Mouse (Mus musculus) right cerebral cortex, postnatal 36 days (tissue): ENCODE measurements around the gene Gdf15.

ENCODE experiments used
- DNase-seq, 2 experiments: peaks; one replicate each; pipeline ENCODE4 v3.0.0; 2022; ENCODE audit warnings: low spot score in 2 of 2, mixed read lengths in 1 of 2

The Gdf15 gene

GRCm38 (mm10) chr8:70629574-70630531, 2.4 kb downstream of the Gdf15 start:
- peak; percentile 87 to 89 for DNase-seq

GRCm38 (mm10) chr8:70628986-70629490, 3.2 kb downstream of the Gdf15 start:
- DNase-seq, result no peak

DNA sequence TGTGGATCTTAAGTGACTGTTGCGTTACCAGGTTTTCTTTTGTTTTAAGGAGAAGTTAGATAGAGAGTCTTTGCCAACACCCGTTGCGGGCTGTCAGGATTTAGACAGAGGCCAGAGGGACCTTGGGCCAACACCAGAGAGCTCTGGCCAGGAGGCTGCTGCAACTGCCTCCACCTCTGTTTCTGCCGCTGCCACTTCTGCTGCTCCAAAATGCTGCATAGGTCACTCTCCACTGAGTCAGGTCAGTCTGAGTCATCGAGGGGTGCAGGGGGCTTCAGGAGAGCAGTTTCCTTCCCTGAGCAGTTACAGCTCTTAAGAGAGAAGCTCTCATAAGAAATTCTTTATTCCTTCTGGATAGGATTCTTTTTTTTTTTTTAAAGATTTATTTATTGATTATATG, 5.2 kb downstream of the Gdf15 start:
- DNase-seq, result no peak

DNA sequence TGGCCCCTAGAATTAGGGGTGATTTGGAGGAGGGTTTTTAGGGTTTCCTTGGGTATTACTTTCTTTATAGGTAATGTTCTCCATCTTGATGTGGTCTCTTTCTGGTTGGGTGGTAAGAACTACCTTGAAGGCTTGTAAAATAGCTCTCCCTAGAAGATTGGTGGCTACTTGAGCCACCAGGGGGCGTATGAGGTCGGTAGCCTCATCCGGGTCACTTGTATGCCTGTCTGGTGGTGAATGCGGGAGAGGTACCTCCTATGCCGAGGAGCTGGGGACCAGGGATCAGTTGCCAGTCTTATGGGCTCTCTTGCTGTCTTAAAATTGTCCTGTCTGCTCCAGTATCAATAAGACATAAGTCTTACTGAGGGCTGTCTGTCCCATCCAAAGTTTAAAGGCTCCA, 7.2 kb downstream of the Gdf15 start:
- no peak for DNase-seq

GRCm38 (mm10) chr8:70622220-70622619, 10.0 kb downstream of the Gdf15 start:
- DNase-seq, result no peak

- DNase-seq, result no peak
These were observed 13.3 kb downstream of the Gdf15 start for GRCm38 (mm10) chr8:70618888-70619334.

- DNase-seq, result no peak
These were observed 14.3 kb downstream of the Gdf15 start for GRCm38 (mm10) chr8:70617985-70618384.

DNA sequence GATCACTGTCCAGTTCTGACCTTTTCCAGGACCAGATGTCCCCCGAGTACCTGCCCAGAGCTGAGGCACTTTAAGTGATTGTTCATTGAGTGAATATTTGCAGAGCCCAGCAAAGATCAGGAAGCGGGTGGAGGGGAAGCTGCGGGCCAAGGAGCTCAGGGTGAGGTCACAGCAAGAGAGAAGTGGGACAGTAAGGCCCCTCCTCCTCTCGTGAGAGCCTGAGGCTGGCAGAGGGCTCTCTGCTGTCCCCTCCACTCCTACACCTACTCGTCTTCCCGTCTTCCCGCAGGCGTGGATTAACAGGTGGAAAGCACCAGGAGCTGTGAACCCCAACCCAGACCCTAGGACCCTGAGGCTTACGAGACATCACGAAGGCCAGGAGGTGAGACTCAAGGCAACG, 15.6 kb downstream of the Gdf15 start:
- DNase-seq, result no peak

GRCm38 (mm10) chr8:70615894-70616293, 16.4 kb downstream of the Gdf15 start, which contains the start of gene Lrrc25:
Gene Lrrc25 (plus strand): TSS chr8:70616155.
- no peak for DNase-seq

GRCm38 (mm10) chr8:70615281-70615680, 17.0 kb downstream of the Gdf15 start:
- DNase-seq, result no peak

GRCm38 (mm10) chr8:70614469-70614868, 17.8 kb downstream of the Gdf15 start:
- DNase-seq, result no peak

DNA sequence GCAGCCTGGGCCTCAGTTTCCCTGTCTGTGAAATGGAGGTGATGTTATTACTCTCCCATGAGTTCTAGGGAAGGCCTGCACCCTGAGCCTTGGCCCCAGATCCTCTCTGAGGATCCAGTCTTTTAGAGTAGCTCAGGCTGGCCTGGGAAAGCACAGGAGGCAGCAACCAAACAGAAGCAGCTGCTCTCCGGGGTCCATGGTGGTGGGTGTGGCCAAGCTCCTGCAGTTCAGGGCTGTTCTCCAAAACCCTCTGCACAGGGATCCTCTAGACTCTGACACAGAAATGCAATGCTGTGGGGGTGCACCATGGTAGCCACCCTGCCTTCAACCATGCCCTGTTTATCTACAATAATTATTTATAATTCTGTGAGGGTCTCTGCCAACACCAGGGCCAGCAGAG, 18.5 kb downstream of the Gdf15 start:
- DNase-seq, result no peak

GRCm38 (mm10) chr8:70611849-70612248, 20.4 kb downstream of the Gdf15 start:
- DNase-seq, result peak in 1 of 2 experiments; percentile 73

DNA sequence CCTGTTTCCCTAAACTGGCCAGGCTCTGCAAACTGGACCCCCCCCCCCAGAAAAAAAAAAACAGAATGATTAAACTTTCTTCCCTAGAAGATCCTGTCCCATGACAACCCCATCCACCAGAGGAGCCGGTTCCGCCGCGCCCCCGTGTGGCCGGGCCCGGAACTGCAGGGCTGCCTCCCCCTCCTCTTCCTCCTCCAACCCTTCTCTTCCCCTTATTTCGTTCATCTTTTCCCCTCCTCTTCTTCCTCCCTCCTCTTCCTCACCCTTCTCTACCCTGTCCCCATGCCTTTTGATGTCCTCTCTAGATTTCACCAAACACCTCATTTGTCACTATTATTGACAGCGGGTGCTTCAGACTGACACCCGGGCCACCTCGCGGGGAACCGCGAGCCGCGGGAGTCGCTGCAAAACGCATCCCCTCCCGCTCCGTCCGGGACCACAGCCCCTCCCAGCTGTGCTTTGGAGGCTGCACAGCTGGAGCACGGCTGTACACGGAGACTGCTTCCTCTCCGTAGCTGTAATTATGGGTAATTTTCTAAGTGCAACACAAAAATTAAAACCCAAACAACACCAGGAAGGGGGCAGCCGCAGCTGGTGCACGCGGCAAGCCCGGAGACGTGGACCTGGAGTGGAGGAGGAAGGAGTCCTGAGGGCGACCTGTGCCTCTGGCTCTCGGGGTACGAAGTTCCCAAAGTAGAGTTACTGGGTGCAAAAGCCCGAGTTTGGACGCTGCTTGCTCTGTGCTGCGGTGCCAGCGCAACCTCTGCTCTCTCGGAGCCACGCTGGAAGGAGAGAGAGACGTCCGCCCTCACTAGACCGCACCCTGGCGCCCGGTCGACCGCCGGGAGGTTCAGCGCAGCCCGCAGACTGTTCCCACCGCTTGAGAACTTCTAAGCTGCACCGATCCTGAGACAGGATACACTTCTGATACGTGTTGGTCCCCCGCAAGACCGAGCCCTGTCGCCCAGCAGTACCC, 21.2 kb downstream of the Gdf15 start:
- DNase-seq, result no peak

- peak; percentile 91 to 94 for DNase-seq
These were observed 22.1 kb downstream of the Gdf15 start for GRCm38 (mm10) chr8:70609849-70610795.

DNA sequence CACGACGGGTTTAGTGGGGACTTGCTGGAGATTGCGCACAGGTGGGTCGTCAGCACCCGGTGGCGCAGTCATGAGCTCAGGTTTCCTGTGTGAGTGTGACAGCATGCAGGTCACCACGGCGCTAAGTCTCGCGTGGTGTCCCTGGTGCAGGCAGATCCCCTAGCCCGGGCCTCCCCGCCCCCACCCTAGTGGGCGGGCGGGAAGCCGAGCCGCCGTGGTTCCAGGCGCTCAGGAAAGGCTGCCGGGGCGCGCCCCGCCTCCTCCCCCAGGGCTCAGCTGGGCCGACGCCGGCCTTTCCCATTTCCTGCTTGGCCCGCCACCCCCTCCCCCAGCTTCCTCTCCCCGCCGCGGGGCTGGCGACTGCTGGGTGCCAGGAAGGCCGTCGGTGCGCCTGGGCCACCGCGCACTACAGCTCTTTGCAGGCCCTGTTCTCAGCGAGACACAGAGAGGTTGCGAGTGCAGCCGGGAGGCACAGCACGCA, 22.8 kb downstream of the Gdf15 start:
- DNase-seq, result peak in 1 of 2 experiments; percentile 64

DNA sequence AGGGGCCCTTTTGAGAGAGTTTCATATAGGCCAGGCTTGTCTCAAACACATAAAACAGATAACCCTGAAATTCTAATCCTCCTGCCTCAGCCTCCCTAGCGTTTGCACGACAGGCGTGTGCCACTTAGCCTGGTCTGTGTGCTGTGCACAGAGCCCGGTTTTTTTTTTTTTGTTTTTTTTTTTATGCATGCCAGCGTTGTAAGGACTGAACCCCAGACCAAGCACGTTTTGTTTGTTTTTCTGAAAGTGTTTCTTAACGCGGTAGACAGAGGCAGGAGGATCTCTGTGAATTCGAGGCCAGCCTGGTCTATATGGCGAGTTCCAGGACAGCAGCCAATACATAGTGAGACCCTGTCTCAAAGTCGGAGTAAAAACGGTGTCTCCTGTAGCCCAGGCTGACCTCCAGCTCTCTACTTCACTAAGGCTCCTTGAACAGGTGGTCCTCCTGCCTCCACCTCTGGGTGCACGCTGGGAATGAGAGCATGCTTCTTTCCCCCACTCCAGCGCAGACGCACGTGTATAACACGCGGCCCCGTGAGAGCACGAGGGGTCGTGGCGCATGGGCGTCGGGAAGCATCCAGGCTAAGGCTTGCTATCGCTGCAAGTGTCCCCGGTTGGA, 23.4 kb downstream of the Gdf15 start, which contains the start of gene Ssbp4:
Gene Ssbp4 (minus strand): TSS at position 124 of the 619 bp plus-strand sequence.
- DNase-seq, result no peak

DNA sequence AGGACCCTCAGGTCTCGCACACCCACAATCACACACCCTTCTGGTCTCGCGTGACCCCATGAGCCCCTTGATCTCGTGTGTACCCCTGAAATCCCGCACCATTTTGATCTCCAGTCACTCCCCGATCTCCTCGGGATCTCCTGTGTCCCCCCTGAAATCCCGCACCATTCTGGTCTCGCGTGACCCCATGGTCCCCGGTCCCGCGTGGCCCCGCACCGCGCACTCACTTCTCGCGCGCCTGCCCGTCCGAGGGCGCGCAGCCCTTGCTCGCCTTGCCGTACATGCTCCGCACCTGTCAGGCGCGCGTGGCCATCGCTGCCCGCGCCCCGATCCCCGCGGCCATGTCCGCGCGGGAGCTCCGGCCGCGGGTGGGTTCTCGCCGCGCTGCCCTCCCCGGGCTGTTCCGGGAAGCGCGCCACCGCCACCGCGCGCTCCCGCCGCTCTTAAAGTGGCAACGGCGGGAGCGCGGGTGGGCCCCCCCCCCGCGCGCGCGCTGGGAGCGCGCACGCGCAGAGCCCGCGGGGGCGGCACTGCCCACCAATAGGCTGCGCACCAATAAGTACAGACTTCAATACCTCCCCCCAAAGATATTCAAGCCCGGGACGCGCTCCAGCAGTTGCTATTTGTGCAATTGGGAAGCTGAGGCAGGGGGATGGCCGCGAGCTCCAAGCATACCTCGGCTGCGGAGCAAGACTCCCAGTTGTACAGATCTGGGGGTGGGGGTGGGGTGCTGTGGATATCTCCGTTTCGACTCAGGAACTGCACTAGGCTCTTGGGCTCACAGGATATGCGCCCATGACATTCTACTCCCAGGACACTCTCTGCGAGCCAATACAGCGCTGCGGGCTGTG, 24.1 kb downstream of the Gdf15 start:
- peak in 1 of 2 experiments; percentile 63 for DNase-seq

DNA sequence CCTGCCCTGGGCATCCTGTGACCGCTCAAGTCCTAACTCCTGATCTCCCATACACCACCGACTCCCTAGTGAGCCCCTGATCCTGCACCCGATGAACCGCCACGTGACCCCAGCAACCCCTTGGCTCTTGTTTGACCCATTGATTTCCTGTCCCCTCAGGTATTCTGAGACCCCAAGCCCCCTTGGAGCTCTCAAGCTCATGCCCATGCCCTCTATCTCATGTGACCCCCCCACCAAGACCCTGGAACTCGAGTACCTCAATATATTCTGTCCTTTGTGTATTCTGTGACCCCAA, 24.7 kb downstream of the Gdf15 start:
- DNase-seq, result no peak
